Mouse (Mus musculus): Measurements from ENCODE around the gene Shisa9.

Shisa9 gene

GRCm38 (mm10) chr16:12309826-12310225, 325.9 kb downstream of the Shisa9 start:
- no peak for DNase-seq (ENCODE audit: low spot score)

- no peak for DNase-seq (ENCODE audit: low spot score)
These were observed 331.7 kb downstream of the Shisa9 start for GRCm38 (mm10) chr16:12315627-12316026.
